Mouse (Mus musculus) embryonic fibroblast, embryonic 13.5 days (primary cell): ENCODE measurements around the gene Ndufb10.

Experiments used
- CTCF ChIP-seq: IDR thresholded peaks from 2 replicates; pipeline ENCODE4 v1.5.1; 2011; ENCODE audit warnings: mild to moderate bottlenecking, control low read depth, low read length, moderate library complexity, borderline replicate concordance; ENCODE audit not compliant: insufficient read depth
- POLR2A ChIP-seq: IDR thresholded peaks from 2 replicates; pipeline ENCODE4 v1.6.1; 2011; ENCODE audit warnings: low read depth, mild to moderate bottlenecking, control low read depth, low read length, moderate library complexity

GRCm38 (mm10) chr17:24724184-24724583, at the start of gene Ndufb10:
- TF ChIP-seq POLR2A: peak; percentile 94
- TF ChIP-seq CTCF: peak; percentile 90
